Mouse (Mus musculus) forebrain, embryonic 13.5 days (tissue): ENCODE measurements at regions not wholly inside any gene's neighbourhood (a gene's known extent, or its start where the extent isn't known, plus 50 kb on each side); places are given as distances from the start of the nearest gene placed in this dataset.

Experiments used
- ATAC-seq: fragments of 200-750 bp; cut with Nextera tagmentation; 2 replicates; pipeline ENCODE4 v1.8.0; 2017
- H3K27ac ChIP-seq: fragments of 300-500 bp; sonication (generic); 2 replicates; pipeline ENCODE4 v1.5.1; 2015; ENCODE audit warnings: inconsistent platforms, mild to moderate bottlenecking, moderate library complexity
- H3K27me3 ChIP-seq: fragments of 300-500 bp; sonication (generic); 2 replicates; pipeline ENCODE4 v1.6.1; 2015; ENCODE audit warnings: mild to moderate bottlenecking, inconsistent platforms
- H3K36me3 ChIP-seq: fragments of 300-500 bp; sonication (generic); 2 replicates; pipeline ENCODE4 v1.6.1; 2015; ENCODE audit warnings: mild to moderate bottlenecking, inconsistent platforms; ENCODE audit not compliant: poor library complexity, severe bottlenecking
- H3K4me1 ChIP-seq: fragments of 300-500 bp; sonication (generic); 2 replicates; pipeline ENCODE4 v1.6.1; 2015; ENCODE audit warnings: inconsistent platforms
- H3K4me2 ChIP-seq: fragments of 300-500 bp; sonication (generic); 2 replicates; pipeline ENCODE4 v1.6.1; 2015; ENCODE audit warnings: inconsistent platforms, mild to moderate bottlenecking, moderate library complexity
- H3K4me3 ChIP-seq: fragments of 300-500 bp; sonication (generic); 2 replicates; pipeline ENCODE4 v1.5.1; 2015; ENCODE audit warnings: mild to moderate bottlenecking, inconsistent platforms
- H3K9ac ChIP-seq: fragments of 300-500 bp; sonication (generic); 2 replicates; pipeline ENCODE4 v1.6.1; 2015; ENCODE audit warnings: mild to moderate bottlenecking, inconsistent platforms
- H3K9me3 ChIP-seq: fragments of 300-500 bp; sonication (generic); replicated peaks from 2 replicates; pipeline ENCODE4 v1.6.1; 2016; ENCODE audit warnings: inconsistent platforms
- WGBS: fragments of 180-500 bp; shearing (Covaris S2); methylation state at CpG from one replicate; pipeline ENCODE4 v1.1.7; 2015; 5-methylcytosine and 5-hydroxymethylcytosine counted together

DNA sequence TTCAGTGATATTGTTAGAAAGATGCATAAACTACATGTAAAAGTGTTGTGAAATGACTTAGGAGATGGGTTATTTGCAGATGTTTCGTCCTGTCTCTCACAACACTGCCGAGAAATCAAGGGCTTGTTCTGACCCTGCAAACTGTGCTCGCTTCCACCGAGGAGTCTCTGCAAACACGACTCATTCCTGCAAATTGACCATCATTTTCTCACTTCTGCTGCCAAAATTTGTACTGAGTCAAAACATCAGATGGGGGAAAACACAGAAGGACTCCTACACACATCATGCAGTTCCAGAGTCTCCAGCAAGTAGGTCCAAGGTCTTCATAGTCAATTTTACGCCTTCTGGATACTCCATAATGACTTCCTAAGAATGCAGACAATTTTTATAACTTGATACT, 109.9 kb upstream of the Qrfpr start:
- Histone ChIP-seq H3K27ac (no peak overlapping the region), H3K36me3 (no peaks in the 10 kb centered on the region), H3K4me1 (no peaks in the 10 kb centered on the region), H3K4me3 (no peak overlapping the region), H3K27me3 (no peaks in the 10 kb centered on the region), H3K4me2 (no peak overlapping the region), H3K9me3 (no peaks in the 10 kb centered on the region), H3K9ac (no peak overlapping the region)
- WGBS, result 89% methylated on average over 6 of the region's 6 CpGs
- ATAC-seq, result no peak

DNA sequence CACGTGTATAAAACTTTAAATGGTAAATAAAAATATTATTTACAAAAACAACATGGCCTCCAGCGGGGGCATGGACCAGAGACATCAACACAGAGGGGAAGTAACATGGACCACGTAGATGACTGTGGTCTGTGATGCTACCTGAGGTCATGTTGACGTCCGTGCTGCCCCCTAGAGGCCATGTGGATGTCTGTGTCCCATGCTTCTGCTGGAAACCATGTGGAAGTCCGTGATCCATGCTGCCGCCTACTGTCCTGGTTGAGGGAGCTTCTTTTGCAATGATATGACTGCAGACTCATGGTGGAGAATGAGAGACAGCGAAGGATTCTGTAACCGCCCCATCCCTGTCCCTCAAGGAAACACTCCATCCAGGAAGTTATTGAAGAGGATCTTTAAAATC, 108.5 kb upstream of the Qrfpr start:
- no peaks in the 10 kb centered on the region for H3K36me3 ChIP-seq
- no peak overlapping the region for H3K4me3 ChIP-seq
- WGBS, result 24% methylated on average over 9 of the region's 9 CpGs
- no peaks in the 10 kb centered on the region for H3K9me3 ChIP-seq
- no peak overlapping the region for H3K27ac ChIP-seq
- H3K9ac ChIP-seq, result no peak overlapping the region
- H3K4me1 ChIP-seq, result no peaks in the 10 kb centered on the region
- no peak; the same call in 1 of the 2 replicates for ATAC-seq
- no peak overlapping the region for H3K4me2 ChIP-seq
- no peaks in the 10 kb centered on the region for H3K27me3 ChIP-seq

DNA sequence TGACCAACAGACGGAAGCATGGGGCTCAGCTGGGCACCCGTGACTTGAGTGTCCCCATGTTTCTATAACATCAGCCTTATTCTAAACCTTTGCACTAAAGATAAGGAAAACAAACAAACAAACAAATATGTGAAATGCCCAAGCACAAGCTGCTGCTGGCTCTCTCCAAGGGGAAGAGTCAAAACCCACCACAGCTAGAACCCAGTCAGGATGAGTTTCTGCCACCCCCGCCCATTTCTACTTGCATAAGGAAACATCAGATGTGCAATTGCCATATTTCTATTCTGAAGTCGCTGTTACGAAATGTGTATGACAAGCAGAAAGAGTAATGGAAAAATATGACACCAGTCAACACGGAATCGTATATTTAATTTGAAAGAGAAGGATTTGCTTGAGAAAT, 107.5 kb upstream of the Qrfpr start:
- ATAC-seq, result no peak
- 88% methylated on average over 7 of the region's 7 CpGs for WGBS
- H3K36me3 ChIP-seq, result no peaks in the 10 kb centered on the region
- H3K4me3 ChIP-seq, result no peak overlapping the region
- no peaks in the 10 kb centered on the region for H3K4me1 ChIP-seq
- no peak overlapping the region for H3K4me2 ChIP-seq
- H3K27ac ChIP-seq, result no peak overlapping the region
- H3K27me3 ChIP-seq, result no peaks in the 10 kb centered on the region
- no peaks in the 10 kb centered on the region for H3K9me3 ChIP-seq
- no peak overlapping the region for H3K9ac ChIP-seq

DNA sequence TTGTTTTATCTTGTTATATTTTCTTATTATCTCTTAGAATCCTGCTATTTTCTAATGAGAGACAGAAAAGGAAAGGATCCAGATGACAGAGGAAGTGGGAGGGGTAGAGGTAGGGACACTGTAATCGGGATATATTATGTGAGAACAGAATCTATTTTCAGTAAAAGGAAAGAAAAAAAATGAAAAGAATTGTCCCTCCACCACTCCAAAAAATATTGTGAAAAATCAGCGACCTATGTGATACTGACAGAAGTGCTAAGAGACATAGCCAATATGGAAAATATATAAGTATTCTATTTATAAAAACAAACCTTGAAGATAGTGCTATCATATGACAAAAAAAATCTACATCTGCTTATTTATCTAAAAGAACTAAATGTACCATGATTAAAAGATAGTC, 106.8 kb upstream of the Qrfpr start:
- H3K9ac ChIP-seq, result no peak overlapping the region
- H3K4me3 ChIP-seq, result no peak overlapping the region
- H3K9me3 ChIP-seq, result no peaks in the 10 kb centered on the region
- H3K4me1 ChIP-seq, result no peaks in the 10 kb centered on the region
- ATAC-seq, result no peak
- 84% methylated on average over 2 of the region's 2 CpGs for WGBS
- no peaks in the 10 kb centered on the region for H3K27me3 ChIP-seq
- H3K4me2 ChIP-seq, result no peak overlapping the region
- no peak overlapping the region for H3K27ac ChIP-seq
- H3K36me3 ChIP-seq, result no peaks in the 10 kb centered on the region

DNA sequence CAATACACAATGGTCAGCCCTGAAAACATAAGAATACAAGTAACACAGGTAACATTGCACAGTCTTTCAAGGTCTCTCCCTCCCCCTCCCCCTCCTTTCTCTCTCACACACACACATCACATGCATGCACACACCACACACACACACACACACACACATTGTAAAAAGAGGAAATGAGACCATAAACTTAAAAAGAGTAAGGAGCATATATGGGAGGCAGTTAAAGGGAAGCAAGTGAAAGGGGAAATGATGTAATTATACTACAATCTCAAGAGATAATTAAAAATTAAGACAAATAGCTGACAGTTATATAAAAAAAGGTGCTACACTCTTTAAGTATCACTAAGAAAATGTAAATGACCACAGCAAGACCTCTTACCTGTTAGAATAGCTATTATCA, 96.5 kb upstream of the Qrfpr start:
- H3K4me2 ChIP-seq, result no peak overlapping the region
- H3K4me3 ChIP-seq, result no peak overlapping the region
- no peaks in the 10 kb centered on the region for H3K27me3 ChIP-seq
- no peak for ATAC-seq
- no peaks in the 10 kb centered on the region for H3K36me3 ChIP-seq
- no peaks in the 10 kb centered on the region for H3K4me1 ChIP-seq
- H3K9ac ChIP-seq, result no peak overlapping the region
- no peaks in the 10 kb centered on the region for H3K9me3 ChIP-seq
- no peak overlapping the region for H3K27ac ChIP-seq

DNA sequence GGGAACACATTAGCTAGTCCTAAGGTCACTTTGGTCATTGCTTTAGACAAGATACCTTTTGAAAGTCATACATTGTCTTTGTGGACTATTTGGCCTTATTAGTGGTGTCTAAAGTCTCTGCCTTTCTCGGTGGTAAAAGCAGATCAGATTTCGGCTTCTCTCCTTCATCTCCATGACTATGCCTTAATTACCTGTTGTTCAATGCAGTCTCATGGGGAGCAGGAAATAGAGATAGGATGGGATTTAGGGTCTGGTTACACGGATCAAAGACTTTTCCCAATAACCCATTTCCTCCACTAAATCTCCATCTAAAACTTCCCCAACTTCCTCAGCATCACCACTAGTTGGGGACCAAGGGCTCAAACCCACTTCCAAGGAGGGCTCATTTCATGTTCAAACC, 89.2 kb upstream of the Qrfpr start:
- no peaks in the 10 kb centered on the region for H3K36me3 ChIP-seq
- no peak overlapping the region for H3K4me3 ChIP-seq
- H3K9me3 ChIP-seq, result no peaks in the 10 kb centered on the region
- H3K27me3 ChIP-seq, result no peaks in the 10 kb centered on the region
- H3K9ac ChIP-seq, result no peak overlapping the region
- no peak overlapping the region for H3K27ac ChIP-seq
- H3K4me2 ChIP-seq, result 0 out of 2 replicates have a peak overlapping the region, but pooled peaks have one; percentile 40
- H3K4me1 ChIP-seq, result no peaks in the 10 kb centered on the region; the same call in 1 of the 2 replicates
- no peak for ATAC-seq
- WGBS, result 2% methylated on average over 3 of the region's 3 CpGs

DNA sequence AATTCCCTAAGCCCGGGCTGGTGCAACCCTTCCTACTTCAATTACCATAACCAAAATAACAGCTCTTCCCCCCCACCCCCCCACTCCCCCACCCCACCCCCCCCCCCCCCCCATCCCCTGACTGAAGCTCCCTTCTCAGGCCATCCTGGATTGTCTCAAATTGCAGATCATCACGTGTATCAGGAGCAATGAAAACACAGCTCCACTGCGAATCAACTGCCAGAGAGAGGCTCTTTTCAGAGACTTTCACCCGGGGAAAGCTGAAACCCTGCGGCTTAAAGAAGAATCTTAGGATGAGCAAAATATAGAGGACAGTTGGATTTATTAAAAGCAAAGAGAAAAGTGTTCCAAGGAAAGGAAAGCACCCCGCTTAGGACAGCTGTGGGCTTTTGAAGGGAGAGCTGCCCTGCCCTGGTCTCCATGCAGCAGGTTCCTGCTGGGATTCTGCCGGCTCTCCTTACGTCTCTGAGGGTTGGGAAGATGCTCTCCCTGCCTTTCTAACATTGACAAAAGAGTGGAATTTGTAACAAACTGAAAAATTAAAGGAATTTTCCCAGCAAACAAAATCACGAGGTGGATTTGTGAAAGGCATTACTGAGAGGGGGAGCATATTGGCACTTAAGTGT, 88.6 kb upstream of the Qrfpr start:
- H3K4me2 ChIP-seq, result peak overlapping the region; percentile 40
- H3K27me3 ChIP-seq, result no peaks in the 10 kb centered on the region
- no peak for ATAC-seq
- no peak overlapping the region for H3K4me3 ChIP-seq
- WGBS, result 2% methylated on average over 9 of the region's 9 CpGs
- no peak overlapping the region for H3K9ac ChIP-seq
- no peak overlapping the region for H3K27ac ChIP-seq
- no peaks in the 10 kb centered on the region for H3K36me3 ChIP-seq
- H3K4me1 ChIP-seq, result no peaks in the 10 kb centered on the region; the same call in 1 of the 2 replicates
- H3K9me3 ChIP-seq, result no peaks in the 10 kb centered on the region

DNA sequence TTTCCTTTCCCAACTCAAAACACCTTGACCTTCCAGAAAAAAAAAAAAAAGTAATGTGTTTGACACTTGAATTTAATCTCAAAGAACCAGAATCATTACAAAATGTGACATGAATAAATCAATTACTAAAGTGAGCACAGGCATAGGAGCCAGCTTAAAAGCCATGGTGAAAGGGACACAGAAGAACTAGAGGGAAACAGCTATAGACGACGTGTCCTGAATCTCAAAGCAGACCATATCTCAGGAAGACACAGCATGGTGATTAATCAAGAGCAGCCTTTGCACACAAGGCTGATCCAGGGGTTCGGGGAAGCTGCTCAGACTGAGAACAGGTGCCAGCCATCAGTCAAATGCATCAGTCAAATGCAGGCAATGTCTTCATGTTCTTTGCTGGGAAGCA, 74.7 kb upstream of the Qrfpr start:
- 74% methylated on average over 3 of the region's 3 CpGs for WGBS
- Histone ChIP-seq H3K27ac (no peak overlapping the region), H3K36me3 (no peaks in the 10 kb centered on the region), H3K9me3 (no peaks in the 10 kb centered on the region), H3K27me3 (no peaks in the 10 kb centered on the region), H3K4me1 (no peaks in the 10 kb centered on the region), H3K4me3 (no peak overlapping the region), H3K4me2 (no peak overlapping the region), H3K9ac (no peak overlapping the region)
- no peak for ATAC-seq

DNA sequence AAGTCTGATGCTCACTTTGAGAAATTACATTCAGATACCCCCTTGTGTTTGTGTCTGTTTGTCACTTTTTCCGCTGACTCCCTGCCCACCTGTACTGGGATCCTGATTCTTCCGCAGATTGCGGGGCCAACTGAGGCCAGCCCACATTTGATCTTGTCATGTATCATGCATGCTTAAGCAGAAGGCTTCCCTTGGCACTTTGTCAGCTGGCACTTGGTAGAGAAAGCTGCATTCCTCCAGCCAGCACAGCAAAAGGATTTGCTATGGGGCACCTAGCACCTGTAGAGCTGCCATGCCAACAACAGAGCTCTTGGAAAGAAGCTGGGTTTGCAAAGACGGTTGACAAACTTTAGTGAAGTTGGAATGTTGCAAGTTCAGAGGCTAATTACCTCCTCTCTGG, 69.9 kb upstream of the Qrfpr start:
- Histone ChIP-seq H3K4me1 (no peaks in the 10 kb centered on the region), H3K27me3 (no peaks in the 10 kb centered on the region), H3K36me3 (no peaks in the 10 kb centered on the region), H3K9me3 (no peaks in the 10 kb centered on the region), H3K4me3 (no peak overlapping the region), H3K9ac (no peak overlapping the region), H3K27ac (no peak overlapping the region), H3K4me2 (no peak overlapping the region)
- 92% methylated on average over 4 of the region's 4 CpGs for WGBS
- ATAC-seq, result no peak

DNA sequence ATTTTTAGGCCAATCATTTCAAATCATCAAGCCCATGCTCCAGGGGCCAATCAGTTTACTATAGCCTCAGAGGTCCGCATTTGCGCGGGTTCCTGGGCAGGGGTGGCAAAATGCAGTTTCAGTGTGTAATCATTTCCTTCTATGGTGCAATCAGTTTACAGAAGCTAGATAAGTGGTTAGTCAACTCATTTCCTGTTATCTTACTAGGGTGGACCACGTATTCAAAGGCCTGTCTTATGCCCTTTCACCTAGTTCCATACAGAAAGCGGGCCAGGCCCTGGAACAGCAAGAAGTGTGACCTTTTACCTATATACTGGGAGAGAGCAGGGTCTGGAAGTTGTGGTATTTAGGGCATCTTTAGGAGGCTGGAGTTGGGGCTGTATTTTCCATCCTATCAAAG, 62.0 kb upstream of the Qrfpr start:
- Histone ChIP-seq H3K4me1 (no peaks in the 10 kb centered on the region), H3K9ac (no peak overlapping the region), H3K9me3 (0 out of 2 replicates have a peak, but pooled peaks cover 7% of the 10 kb centered on the region), H3K27ac (no peak overlapping the region), H3K4me2 (no peak overlapping the region), H3K36me3 (no peaks in the 10 kb centered on the region), H3K4me3 (no peak overlapping the region), H3K27me3 (no peaks in the 10 kb centered on the region)
- WGBS, result 84% methylated on average over 5 of the region's 5 CpGs
- no peak for ATAC-seq

DNA sequence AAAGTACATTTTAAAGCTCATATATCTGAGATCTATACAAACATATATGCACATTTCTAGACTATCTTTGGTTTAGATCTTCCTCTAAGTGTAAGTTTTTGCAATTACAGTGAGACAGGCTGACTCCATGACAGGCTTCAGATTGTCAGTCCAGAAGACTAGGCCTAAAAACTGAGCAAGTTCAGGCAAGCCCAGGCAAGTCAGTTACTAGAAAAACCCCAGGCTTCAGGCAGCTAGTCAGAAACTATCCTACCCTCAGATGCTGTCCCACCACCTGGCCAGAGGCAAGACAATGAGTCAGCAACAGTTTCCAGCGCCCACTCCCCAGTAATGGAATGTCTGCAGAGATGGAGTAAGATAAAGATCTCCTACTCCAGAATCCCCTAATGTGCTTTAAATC, 53.4 kb upstream of the Qrfpr start:
- no peaks in the 10 kb centered on the region for H3K27me3 ChIP-seq
- H3K36me3 ChIP-seq, result no peaks in the 10 kb centered on the region
- no peak overlapping the region for H3K27ac ChIP-seq
- H3K9me3 ChIP-seq, result no peaks in the 10 kb centered on the region
- no peak for ATAC-seq
- H3K4me1 ChIP-seq, result no peaks in the 10 kb centered on the region
- no peak overlapping the region for H3K4me2 ChIP-seq
- no peak overlapping the region for H3K4me3 ChIP-seq
- WGBS, result 88% methylated on average over 1 of the region's 1 CpGs
- H3K9ac ChIP-seq, result no peak overlapping the region
